Mouse (Mus musculus) heart, embryonic 11.5 days (tissue): ENCODE data around the gene Polr3h. TPM values are rescaled to one million over a fixed set of nuclear protein-coding genes. Genes with fewer than 3 reads are reported as not detected.

Experiments used
- ATAC-seq: fragments of 200-750 bp; cut with Nextera tagmentation; replicated peaks from 2 replicates; pipeline ENCODE4 v1.8.0; 2017; ENCODE audit warnings: moderate library complexity; ENCODE audit not compliant: insufficient number of reproducible peaks, low FRiP score, low TSS enrichment
- H3K27ac ChIP-seq: fragments of 300-500 bp; sonication (generic); 2 replicates; pipeline ENCODE4 v1.5.1; 2014; ENCODE audit warnings: mild to moderate bottlenecking, low read depth, low read length
- H3K27me3 ChIP-seq: fragments of 300-500 bp; sonication (generic); 2 replicates; pipeline ENCODE4 v1.6.1; 2014; ENCODE audit warnings: mild to moderate bottlenecking, low read length, mixed read lengths; ENCODE audit not compliant: control insufficient read depth, insufficient read depth
- H3K36me3 ChIP-seq: fragments of 300-500 bp; sonication (generic); 2 replicates; pipeline ENCODE4 v1.6.1; 2014; ENCODE audit warnings: mild to moderate bottlenecking, low read length, moderate library complexity, mixed read lengths; ENCODE audit not compliant: control insufficient read depth, insufficient read depth
- H3K4me1 ChIP-seq: fragments of 300-500 bp; sonication (generic); 2 replicates; pipeline ENCODE4 v1.6.1; 2014; ENCODE audit warnings: low read length; ENCODE audit not compliant: control insufficient read depth, insufficient read depth
- H3K4me2 ChIP-seq: fragments of 300-500 bp; sonication (generic); 2 replicates; pipeline ENCODE4 v1.6.1; 2014; ENCODE audit warnings: mild to moderate bottlenecking, moderate library complexity
- H3K4me3 ChIP-seq: fragments of 300-500 bp; sonication (generic); 2 replicates; pipeline ENCODE4 v1.5.1; 2014; ENCODE audit warnings: low read depth, low read length
- H3K9ac ChIP-seq: fragments of 300-500 bp; sonication (generic); 2 replicates; pipeline ENCODE4 v1.6.1; 2014; ENCODE audit warnings: mild to moderate bottlenecking, low read depth, low read length, moderate library complexity
- H3K9me3 ChIP-seq: fragments of 300-500 bp; sonication (generic); replicated peaks from 2 replicates; pipeline ENCODE4 v1.6.1; 2016; ENCODE audit warnings: low read length; ENCODE audit not compliant: control insufficient read depth
- WGBS: fragments of 180-500 bp; shearing (Covaris S2); extraction: QIAGEN DNeasy Blood & Tissue Kit; methylation state at CpG from one replicate; pipeline ENCODE4 v1.1.7; 2014; ENCODE audit not compliant: insufficient replicate concordance; 5-methylcytosine and 5-hydroxymethylcytosine counted together
- polyA plus RNA-seq: library from polyadenylated mRNA; unstranded; fragments of >200 nt; fragmentation: Nextera tagmentation; extraction: Ambion mirVana; gene quantifications from 2 replicates; pipeline ENCODE4 v1.2.1, GENCODE M21; 2014

Polr3h gene
- polyA plus RNA-seq, 1 experiment from 2014 or later: 121 TPM

- Histone ChIP-seq H3K4me2 (no peak overlapping the region), H3K9ac (no peak overlapping the region), H3K9me3 (no peaks in the 10 kb centered on the region), H3K4me3 (no peak overlapping the region), H3K27ac (no peak overlapping the region), H3K36me3 (peaks cover 4% of the 10 kb centered on the region; the same call in 1 of the 2 replicates), H3K27me3 (no peaks in the 10 kb centered on the region), H3K4me1 (0 out of 2 replicates have a peak, but pooled peaks cover 1% of the 10 kb centered on the region)
- ATAC-seq: no peak
- 88% methylated on average over 6 of the region's 6 CpGs for WGBS
Measured at GRCm38 (mm10) chr15:81954716-81955115, 28.7 kb upstream of the Polr3h start.

- no peak overlapping the region for H3K4me3 ChIP-seq
- no peaks in the 10 kb centered on the region for H3K4me1 ChIP-seq
- no peaks in the 10 kb centered on the region for H3K27me3 ChIP-seq
- WGBS: 95% methylated on average over 9 of the region's 9 CpGs
- H3K27ac ChIP-seq: no peak overlapping the region
- peaks cover 4% of the 10 kb centered on the region; the same call in 1 of the 2 replicates for H3K36me3 ChIP-seq
- no peaks in the 10 kb centered on the region for H3K9me3 ChIP-seq
- no peak overlapping the region for H3K4me2 ChIP-seq
- ATAC-seq: no peak
- no peak overlapping the region for H3K9ac ChIP-seq
Measured at GRCm38 (mm10) chr15:81954151-81954583, 28.1 kb upstream of the Polr3h start.

GRCm38 (mm10) chr15:81952310-81952709, 26.3 kb upstream of the Polr3h start:
- Histone ChIP-seq H3K4me3 (no peak overlapping the region), H3K4me2 (no peak overlapping the region), H3K27me3 (no peaks in the 10 kb centered on the region), H3K36me3 (peaks cover 4% of the 10 kb centered on the region; the same call in 1 of the 2 replicates), H3K9ac (no peak overlapping the region), H3K9me3 (no peaks in the 10 kb centered on the region), H3K27ac (no peak overlapping the region), H3K4me1 (no peaks in the 10 kb centered on the region)
- WGBS: 82% methylated on average over 4 of the region's 4 CpGs
- no peak for ATAC-seq

DNA sequence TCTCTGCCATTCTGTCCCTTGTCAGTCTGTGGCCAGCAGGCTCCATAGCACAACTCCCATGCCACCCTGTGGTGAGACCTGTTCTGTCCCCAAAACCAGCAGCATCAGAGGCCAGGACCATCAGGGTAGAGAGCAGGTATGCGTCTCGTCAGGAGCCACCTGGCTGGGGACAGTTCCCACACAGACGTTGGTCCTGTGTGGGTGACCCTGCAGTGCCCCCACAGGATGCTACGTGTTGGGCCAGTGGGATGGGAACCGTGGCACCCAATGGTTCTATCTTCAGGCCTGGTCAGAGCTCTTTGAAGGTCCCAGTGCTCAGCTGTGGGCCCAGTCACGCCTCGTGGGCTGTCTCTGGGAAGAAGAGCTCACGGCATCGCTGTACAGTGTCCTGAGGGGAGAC, 25.1 kb upstream of the Polr3h start:
- 85% methylated on average over 9 of the region's 9 CpGs for WGBS
- Histone ChIP-seq H3K4me3 (no peak overlapping the region), H3K9ac (no peak overlapping the region), H3K9me3 (no peaks in the 10 kb centered on the region), H3K36me3 (peaks cover 4% of the 10 kb centered on the region; the same call in 1 of the 2 replicates), H3K27ac (no peak overlapping the region), H3K4me1 (no peaks in the 10 kb centered on the region), H3K4me2 (no peak overlapping the region), H3K27me3 (no peaks in the 10 kb centered on the region)
- ATAC-seq: no peak

GRCm38 (mm10) chr15:81950716-81951115, 24.7 kb upstream of the Polr3h start:
- no peak for ATAC-seq
- Histone ChIP-seq H3K9ac (no peak overlapping the region), H3K27ac (no peak overlapping the region), H3K4me3 (no peak overlapping the region), H3K9me3 (no peaks in the 10 kb centered on the region), H3K27me3 (no peaks in the 10 kb centered on the region), H3K4me1 (no peaks in the 10 kb centered on the region), H3K36me3 (peaks cover 4% of the 10 kb centered on the region; the same call in 1 of the 2 replicates), H3K4me2 (no peak overlapping the region)
- WGBS: 84% methylated on average over 5 of the region's 5 CpGs

- Histone ChIP-seq H3K27me3 (no peaks in the 10 kb centered on the region), H3K36me3 (no peaks in the 10 kb centered on the region; the same call in 1 of the 2 replicates), H3K4me1 (no peaks in the 10 kb centered on the region), H3K4me2 (no peak overlapping the region), H3K27ac (no peak overlapping the region), H3K9me3 (no peaks in the 10 kb centered on the region), H3K9ac (no peak overlapping the region; the same call in 1 of the 2 replicates), H3K4me3 (no peak overlapping the region)
- no peak for ATAC-seq
- 69% methylated on average over 11 of the region's 11 CpGs for WGBS
Measured at GRCm38 (mm10) chr15:81949476-81950131, 23.6 kb upstream of the Polr3h start.

- 77% methylated on average over 10 of the region's 10 CpGs for WGBS
- Histone ChIP-seq H3K9me3 (no peaks in the 10 kb centered on the region), H3K27me3 (no peaks in the 10 kb centered on the region), H3K4me2 (no peak overlapping the region), H3K4me1 (no peaks in the 10 kb centered on the region), H3K27ac (no peak overlapping the region), H3K36me3 (no peaks in the 10 kb centered on the region; the same call in 1 of the 2 replicates), H3K4me3 (no peak overlapping the region), H3K9ac (no peak overlapping the region)
- ATAC-seq: no peak
Measured at GRCm38 (mm10) chr15:81949076-81949475, 23.0 kb upstream of the Polr3h start.

- no peaks in the 10 kb centered on the region for H3K27me3 ChIP-seq
- peaks cover 3% of the 10 kb centered on the region; the same call in 1 of the 2 replicates for H3K4me1 ChIP-seq
- no peaks in the 10 kb centered on the region for H3K36me3 ChIP-seq
- H3K4me3 ChIP-seq: no peak overlapping the region
- 20% methylated on average over 9 of the region's 9 CpGs for WGBS
- H3K4me2 ChIP-seq: no peak overlapping the region
- H3K9ac ChIP-seq: no peak overlapping the region
- H3K9me3 ChIP-seq: no peaks in the 10 kb centered on the region
- H3K27ac ChIP-seq: no peak overlapping the region
- no peak for ATAC-seq
Measured at GRCm38 (mm10) chr15:81943176-81943749, 17.2 kb upstream of the Polr3h start.
